Mouse (Mus musculus): ENCODE results near the gene Ccrl2. TPM values are rescaled to one million over a fixed set of nuclear protein-coding genes. Genes with fewer than 3 reads are reported as not detected.

Ccrl2 gene
- polyA plus RNA-seq, 1 experiment from 2014 or later, result 1.9 TPM

GRCm38 (mm10) chr9:111077745-111078144, 20.4 kb upstream of the Ccrl2 start:
- Histone ChIP-seq H3K9me3 (ENCODE audit: control insufficient read depth, low read length) (no peaks in the 10 kb centered on the region), H3K4me3 (replicated peaks; ENCODE audit: low read depth, low read length) (no peak overlapping the region), H3K27ac (replicated peaks; ENCODE audit: low read depth, low read length) (no peak overlapping the region), H3K27me3 (ENCODE audit: control insufficient read depth, insufficient read depth, low read length) (no peaks in the 10 kb centered on the region), H3K36me3 (ENCODE audit: control insufficient read depth, insufficient read depth, low read length) (no peaks in the 10 kb centered on the region), H3K9ac (replicated peaks; ENCODE audit: low read length) (no peak overlapping the region), H3K4me2 (ENCODE audit: low read length) (no peak overlapping the region), H3K4me1 (ENCODE audit: control insufficient read depth, insufficient read depth, low read length) (no peaks in the 10 kb centered on the region)
- ATAC-seq (ENCODE audit: low FRiP score, low TSS enrichment) (no peak), DNase-seq (no peak)
- 66% methylated on average over 5 of the region's 5 CpGs for WGBS

- WGBS, result 72% methylated on average over 4 of the region's 4 CpGs
Measured at GRCm38 (mm10) chr9:111072971-111073370, 15.7 kb upstream of the Ccrl2 start.

GRCm38 (mm10) chr9:111072175-111072574, 14.9 kb upstream of the Ccrl2 start:
- Histone ChIP-seq H3K36me3 (ENCODE audit: control insufficient read depth, insufficient read depth, low read length) (no peaks in the 10 kb centered on the region), H3K4me3 (replicated peaks; ENCODE audit: low read depth, low read length) (no peak overlapping the region), H3K27ac (replicated peaks; ENCODE audit: low read depth, low read length) (no peak overlapping the region), H3K9ac (replicated peaks; ENCODE audit: low read length) (no peak overlapping the region), H3K4me1 (ENCODE audit: control insufficient read depth, insufficient read depth, low read length) (no peaks in the 10 kb centered on the region), H3K27me3 (ENCODE audit: control insufficient read depth, insufficient read depth, low read length) (no peaks in the 10 kb centered on the region), H3K4me2 (ENCODE audit: low read length) (no peak overlapping the region), H3K9me3 (ENCODE audit: control insufficient read depth, low read length) (no peaks in the 10 kb centered on the region)
- DNase-seq, result peak; percentile 58
- no peak for ATAC-seq (ENCODE audit: low FRiP score, low TSS enrichment)
- WGBS, result 70% methylated on average over 7 of the region's 7 CpGs

More at GRCm38 (mm10) chr9:111072971-111073370, 15.7 kb upstream of the Ccrl2 start:
- Histone ChIP-seq H3K9ac (replicated peaks; ENCODE audit: low read length) (no peak overlapping the region), H3K36me3 (ENCODE audit: control insufficient read depth, insufficient read depth, low read length) (no peaks in the 10 kb centered on the region), H3K27me3 (ENCODE audit: control insufficient read depth, insufficient read depth, low read length) (no peaks in the 10 kb centered on the region), H3K4me1 (ENCODE audit: control insufficient read depth, insufficient read depth, low read length) (no peaks in the 10 kb centered on the region), H3K4me2 (ENCODE audit: low read length) (no peak overlapping the region), H3K4me3 (replicated peaks; ENCODE audit: low read depth, low read length) (no peak overlapping the region), H3K9me3 (ENCODE audit: control insufficient read depth, low read length) (no peaks in the 10 kb centered on the region), H3K27ac (replicated peaks; ENCODE audit: low read depth, low read length) (no peak overlapping the region)
- DNase-seq (no peak), ATAC-seq (ENCODE audit: low FRiP score, low TSS enrichment) (no peak)

- Histone ChIP-seq H3K9me3 (ENCODE audit: control insufficient read depth, low read length) (no peaks in the 10 kb centered on the region), H3K4me3 (replicated peaks; ENCODE audit: low read depth, low read length) (no peak overlapping the region), H3K9ac (replicated peaks; ENCODE audit: low read length) (no peak overlapping the region), H3K4me1 (ENCODE audit: control insufficient read depth, insufficient read depth, low read length) (no peaks in the 10 kb centered on the region), H3K36me3 (ENCODE audit: control insufficient read depth, insufficient read depth, low read length) (no peaks in the 10 kb centered on the region), H3K27ac (replicated peaks; ENCODE audit: low read depth, low read length) (no peak overlapping the region), H3K4me2 (ENCODE audit: low read length) (no peak overlapping the region), H3K27me3 (ENCODE audit: control insufficient read depth, insufficient read depth, low read length) (no peaks in the 10 kb centered on the region)
- WGBS, result 41% methylated on average over 4 of the region's 4 CpGs
- DNase-seq (peak; percentile 56), ATAC-seq (ENCODE audit: low FRiP score, low TSS enrichment) (no peak)
Measured at GRCm38 (mm10) chr9:111070546-111070961, 13.2 kb upstream of the Ccrl2 start.

GRCm38 (mm10) chr9:111067052-111067451, 9.7 kb upstream of the Ccrl2 start:
- Histone ChIP-seq H3K36me3 (ENCODE audit: control insufficient read depth, insufficient read depth, low read length) (no peaks in the 10 kb centered on the region), H3K9me3 (ENCODE audit: control insufficient read depth, low read length) (no peaks in the 10 kb centered on the region), H3K4me3 (replicated peaks; ENCODE audit: low read depth, low read length) (no peak overlapping the region), H3K4me1 (ENCODE audit: control insufficient read depth, insufficient read depth, low read length) (no peaks in the 10 kb centered on the region), H3K9ac (replicated peaks; ENCODE audit: low read length) (no peak overlapping the region), H3K4me2 (ENCODE audit: low read length) (no peak overlapping the region), H3K27ac (replicated peaks; ENCODE audit: low read depth, low read length) (no peak overlapping the region), H3K27me3 (ENCODE audit: control insufficient read depth, insufficient read depth, low read length) (no peaks in the 10 kb centered on the region)
- DNase-seq (no peak), ATAC-seq (ENCODE audit: low FRiP score, low TSS enrichment) (no peak)
- 89% methylated on average over 4 of the region's 4 CpGs for whole genome bisulfite sequencing

GRCm38 (mm10) chr9:111062840-111063239, 5.5 kb upstream of the Ccrl2 start:
- no peak overlapping the region for H3K4me2 ChIP-seq (ENCODE audit: low read length)

GRCm38 (mm10) chr9:111058943-111059556, 1.7 kb upstream of the Ccrl2 start:
- ATAC-seq (ENCODE audit: low FRiP score, low TSS enrichment), result no peak
- no peak overlapping the region for H3K9ac ChIP-seq (replicated peaks; ENCODE audit: low read length)

More at GRCm38 (mm10) chr9:111062840-111063239, 5.5 kb upstream of the Ccrl2 start:
- Histone ChIP-seq H3K27me3 (ENCODE audit: control insufficient read depth, insufficient read depth, low read length) (no peaks in the 10 kb centered on the region), H3K9me3 (ENCODE audit: control insufficient read depth, low read length) (no peaks in the 10 kb centered on the region), H3K36me3 (ENCODE audit: control insufficient read depth, insufficient read depth, low read length) (no peaks in the 10 kb centered on the region), H3K9ac (replicated peaks; ENCODE audit: low read length) (no peak overlapping the region), H3K27ac (replicated peaks; ENCODE audit: low read depth, low read length) (no peak overlapping the region), H3K4me3 (replicated peaks; ENCODE audit: low read depth, low read length) (no peak overlapping the region), H3K4me1 (ENCODE audit: control insufficient read depth, insufficient read depth, low read length) (no peaks in the 10 kb centered on the region)
- DNase-seq (no peak), ATAC-seq (ENCODE audit: low FRiP score, low TSS enrichment) (no peak)
- 81% methylated on average over 5 of the region's 5 CpGs for WGBS

GRCm38 (mm10) chr9:111057544-111058370, 438 bp upstream of the Ccrl2 start:
- WGBS, result 79% methylated on average over 14 of the region's 14 CpGs
- Histone ChIP-seq H3K4me2 (ENCODE audit: low read length) (no peak overlapping the region), H3K36me3 (ENCODE audit: control insufficient read depth, insufficient read depth, low read length) (no peaks in the 10 kb centered on the region), H3K4me1 (ENCODE audit: control insufficient read depth, insufficient read depth, low read length) (no peaks in the 10 kb centered on the region), H3K4me3 (replicated peaks; ENCODE audit: low read depth, low read length) (no peak overlapping the region), H3K27me3 (ENCODE audit: control insufficient read depth, insufficient read depth, low read length) (no peaks in the 10 kb centered on the region), H3K27ac (replicated peaks; ENCODE audit: low read depth, low read length) (no peak overlapping the region), H3K9me3 (ENCODE audit: control insufficient read depth, low read length) (no peaks in the 10 kb centered on the region), H3K9ac (replicated peaks; ENCODE audit: low read length) (no peak overlapping the region)
- ATAC-seq (ENCODE audit: low FRiP score, low TSS enrichment) (no peak), DNase-seq (no peak)

More at GRCm38 (mm10) chr9:111058943-111059556, 1.7 kb upstream of the Ccrl2 start:
- 86% methylated on average over 10 of the region's 10 CpGs for WGBS
- Histone ChIP-seq H3K4me2 (ENCODE audit: low read length) (no peak overlapping the region), H3K27me3 (ENCODE audit: control insufficient read depth, insufficient read depth, low read length) (no peaks in the 10 kb centered on the region), H3K9me3 (ENCODE audit: control insufficient read depth, low read length) (no peaks in the 10 kb centered on the region), H3K36me3 (ENCODE audit: control insufficient read depth, insufficient read depth, low read length) (no peaks in the 10 kb centered on the region), H3K4me1 (ENCODE audit: control insufficient read depth, insufficient read depth, low read length) (no peaks in the 10 kb centered on the region), H3K27ac (replicated peaks; ENCODE audit: low read depth, low read length) (no peak overlapping the region), H3K4me3 (replicated peaks; ENCODE audit: low read depth, low read length) (no peak overlapping the region)
- DNase-seq, result no peak

- H3K9me3 ChIP-seq (ENCODE audit: control insufficient read depth, low read length), result no peaks in the 10 kb centered on the region
- H3K4me3 ChIP-seq (replicated peaks; ENCODE audit: low read depth, low read length), result no peak overlapping the region
- H3K9ac ChIP-seq (replicated peaks; ENCODE audit: low read length), result no peak overlapping the region
- H3K27me3 ChIP-seq (ENCODE audit: control insufficient read depth, insufficient read depth, low read length), result no peaks in the 10 kb centered on the region
- no peak overlapping the region for H3K27ac ChIP-seq (replicated peaks; ENCODE audit: low read depth, low read length)
- WGBS, result 47% methylated on average over 11 of the region's 11 CpGs
- peak overlapping the region; percentile 12; the same call in 1 of the 2 replicates for H3K4me2 ChIP-seq (ENCODE audit: low read length)
- H3K36me3 ChIP-seq (ENCODE audit: control insufficient read depth, insufficient read depth, low read length), result no peaks in the 10 kb centered on the region
- no peak for DNase-seq
- no peak for ATAC-seq (ENCODE audit: low FRiP score, low TSS enrichment)
- no peaks in the 10 kb centered on the region for H3K4me1 ChIP-seq (ENCODE audit: control insufficient read depth, insufficient read depth, low read length)
Measured at GRCm38 (mm10) chr9:111056519-111056797, 861 bp downstream of the Ccrl2 start.

All from midbrain, embryonic 14.5 days (tissue).